Mouse (Mus musculus) thymus, postnatal 36 days (tissue): ENCODE results near the gene Ring1.

Experiments used
- DNase-seq, 2 experiments: peaks; one replicate each; pipeline ENCODE4 v3.0.0; 2022; ENCODE audit warnings: mixed read lengths in 2 of 2

Ring1 gene

DNA sequence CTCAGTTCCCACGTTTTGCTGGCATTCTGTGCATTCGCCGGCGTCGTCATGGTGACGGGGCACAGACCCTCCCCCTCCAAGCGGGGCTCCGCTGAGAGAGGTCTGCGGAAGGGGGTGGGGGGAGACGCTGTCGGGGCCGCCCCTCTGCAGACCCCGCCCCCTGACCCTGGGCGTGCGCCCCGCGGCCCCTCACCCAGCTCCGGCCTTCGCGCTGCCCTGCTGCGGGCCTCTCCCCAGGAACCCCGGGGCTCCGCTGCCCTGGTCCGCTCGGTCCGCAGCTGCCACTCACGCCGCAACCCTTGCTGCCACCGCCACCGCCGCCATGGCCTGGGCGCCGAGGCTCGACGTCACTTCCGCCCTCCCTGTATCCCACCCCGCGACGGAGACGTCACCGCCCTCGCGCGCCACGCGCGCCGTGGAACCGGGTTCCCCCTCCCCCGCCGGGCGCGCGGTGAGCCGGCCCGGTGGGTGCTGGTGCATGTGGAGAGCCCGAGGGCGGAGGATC, at the start of gene Ring1:
Gene Ring1 (minus strand): TSS at position 364 of the 505 bp plus-strand sequence.
- DNase-seq, result peak; percentile 90 to 92

DNA sequence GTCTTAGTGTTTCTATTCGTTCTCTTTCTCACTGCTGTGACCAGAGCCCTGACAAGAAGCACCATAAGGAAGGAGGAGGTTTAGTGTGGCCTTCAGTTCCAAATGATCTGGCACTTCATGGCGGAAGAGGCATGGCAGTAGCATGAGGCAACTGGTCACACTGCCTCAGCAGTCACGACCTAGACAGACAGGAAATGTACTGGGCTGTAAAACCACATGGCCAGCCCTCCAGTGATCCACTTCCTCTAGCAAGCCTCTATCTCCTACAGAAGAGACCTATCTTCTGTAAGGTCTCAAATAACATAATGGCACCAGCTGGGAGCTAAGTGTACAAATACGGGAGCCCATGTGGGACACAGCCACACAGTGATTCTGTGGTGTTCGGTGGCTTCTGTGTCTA, 47.6 kb upstream of the Ring1 start:
- no peak for DNase-seq

DNA sequence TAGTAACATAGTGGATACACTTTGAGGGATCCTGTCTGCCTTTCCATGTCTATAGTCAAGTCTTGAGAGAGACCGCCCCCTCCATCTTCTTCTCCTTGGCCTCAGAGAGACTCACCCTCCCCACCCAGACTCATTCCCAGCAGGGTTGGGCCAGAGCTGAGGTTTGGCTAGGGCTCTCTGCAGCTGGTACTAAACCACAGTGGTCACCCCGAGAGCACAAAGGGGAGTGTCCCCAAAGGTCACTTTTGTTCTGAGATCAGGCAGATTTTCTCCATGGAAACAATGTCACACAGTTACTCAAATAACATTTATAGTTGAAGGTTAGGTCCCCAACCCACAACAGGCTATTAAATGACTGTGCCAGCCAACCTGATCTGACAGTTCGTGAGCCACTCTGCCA, 44.4 kb upstream of the Ring1 start:
- DNase-seq, result no peak

- DNase-seq, result no peak
Observed at GRCm38 (mm10) chr17:34057224-34057623, 32.7 kb upstream of the Ring1 start.

GRCm38 (mm10) chr17:34047404-34048050, 23.0 kb upstream of the Ring1 start:
- DNase-seq, result no peak

- DNase-seq, result no peak
Observed at GRCm38 (mm10) chr17:34045941-34046340, 21.5 kb upstream of the Ring1 start.

GRCm38 (mm10) chr17:34039562-34040450, 15.3 kb upstream of the Ring1 start:
- peak in 1 of 2 experiments; percentile 11 for DNase-seq

GRCm38 (mm10) chr17:34038878-34039561, 14.5 kb upstream of the Ring1 start, which contains the start of gene Col11a2:
Gene Col11a2, plus strand, starts transcription at chr17:34039437.
- DNase-seq, result peak in 1 of 2 experiments; percentile 25

DNA sequence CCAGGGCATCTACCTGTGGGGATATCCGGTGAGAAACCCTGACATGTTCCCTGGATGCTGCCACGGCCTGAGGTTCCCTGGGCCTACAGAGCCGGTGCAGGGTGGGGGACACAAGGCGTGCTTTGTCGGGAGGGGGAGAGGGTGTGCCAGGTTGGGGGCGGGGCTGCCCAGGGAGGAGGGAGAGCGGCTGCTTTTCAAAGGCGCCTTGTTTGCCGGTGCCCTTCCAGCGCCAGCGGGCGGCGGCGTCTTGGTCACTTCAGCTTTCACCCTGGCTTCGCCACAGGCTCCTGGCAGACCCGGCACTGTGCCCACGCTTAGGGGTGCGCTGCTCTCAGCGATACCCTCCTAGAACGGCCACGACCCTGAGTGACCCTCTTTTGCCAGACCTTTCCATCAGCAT, 14.0 kb upstream of the Ring1 start:
- DNase-seq, result peak in 1 of 2 experiments; percentile 27

GRCm38 (mm10) chr17:34037241-34037640, 12.8 kb upstream of the Ring1 start:
- DNase-seq, result peak in 1 of 2 experiments; percentile 14

DNA sequence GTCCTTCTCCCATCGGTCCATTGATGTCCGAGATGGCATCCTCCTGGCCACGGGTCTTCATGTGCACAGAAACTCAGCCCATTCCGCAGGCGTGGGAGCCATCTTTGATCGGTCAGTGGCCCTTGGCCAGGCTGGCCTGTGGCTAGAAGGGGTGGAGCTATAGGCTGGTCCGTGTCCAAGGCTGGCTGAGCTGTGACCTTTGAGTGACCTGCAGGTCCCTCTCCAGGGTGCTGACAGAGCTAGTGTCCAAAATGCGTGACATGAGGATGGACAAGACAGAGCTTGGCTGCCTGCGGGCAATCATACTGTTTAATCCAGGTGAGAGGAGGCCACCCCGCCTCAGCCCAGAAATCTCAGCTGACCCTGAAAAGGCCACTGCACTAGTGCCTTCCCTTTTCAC, 12.2 kb upstream of the Ring1 start:
- DNase-seq, result peak in 1 of 2 experiments; percentile 24

- peak in 1 of 2 experiments; percentile 13 for DNase-seq
Observed at GRCm38 (mm10) chr17:34035517-34035916, 11.0 kb upstream of the Ring1 start.

DNA sequence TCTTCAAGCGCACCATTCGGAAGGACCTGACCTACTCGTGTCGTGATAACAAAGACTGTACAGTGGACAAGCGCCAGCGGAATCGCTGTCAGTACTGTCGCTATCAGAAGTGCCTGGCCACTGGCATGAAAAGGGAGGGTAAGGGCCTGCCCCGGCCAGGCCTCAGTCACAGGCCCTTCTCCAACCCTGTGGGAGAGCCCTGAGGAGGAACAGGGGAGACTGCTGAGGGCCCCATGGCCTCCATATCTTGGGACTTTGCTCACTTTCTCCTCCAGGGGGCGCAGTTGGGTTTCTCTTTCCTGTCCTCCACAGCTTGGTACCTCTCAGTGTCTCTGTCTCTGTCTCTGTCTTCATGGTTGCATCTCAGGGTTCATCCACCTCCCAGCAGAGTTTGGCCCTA, 9.6 kb upstream of the Ring1 start:
- DNase-seq, result peak; percentile 74

DNA sequence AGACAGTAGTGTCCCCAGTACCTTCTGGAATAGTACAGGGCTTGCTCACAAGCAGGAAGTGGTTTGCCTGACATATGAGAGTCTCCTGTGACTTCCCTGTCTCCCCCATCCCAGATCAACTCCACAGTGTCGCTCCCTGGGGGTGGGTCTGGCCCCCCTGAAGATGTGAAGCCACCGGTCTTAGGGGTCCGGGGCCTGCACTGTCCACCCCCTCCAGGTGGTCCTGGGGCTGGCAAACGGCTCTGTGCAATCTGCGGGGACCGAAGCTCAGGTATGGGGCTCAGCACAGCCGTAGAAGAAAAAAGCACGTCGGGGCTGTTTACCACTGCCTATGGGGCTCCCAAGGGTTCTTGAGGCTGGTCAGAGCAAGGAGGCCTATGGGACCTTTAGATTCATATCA, 9.0 kb upstream of the Ring1 start:
- peak in 1 of 2 experiments; percentile 44 for DNase-seq

GRCm38 (mm10) chr17:34032806-34033205, 8.3 kb upstream of the Ring1 start:
- DNase-seq, result peak in 1 of 2 experiments; percentile 64

GRCm38 (mm10) chr17:34032174-34032632, 7.7 kb upstream of the Ring1 start:
- DNase-seq, result peak; percentile 82 to 86

DNA sequence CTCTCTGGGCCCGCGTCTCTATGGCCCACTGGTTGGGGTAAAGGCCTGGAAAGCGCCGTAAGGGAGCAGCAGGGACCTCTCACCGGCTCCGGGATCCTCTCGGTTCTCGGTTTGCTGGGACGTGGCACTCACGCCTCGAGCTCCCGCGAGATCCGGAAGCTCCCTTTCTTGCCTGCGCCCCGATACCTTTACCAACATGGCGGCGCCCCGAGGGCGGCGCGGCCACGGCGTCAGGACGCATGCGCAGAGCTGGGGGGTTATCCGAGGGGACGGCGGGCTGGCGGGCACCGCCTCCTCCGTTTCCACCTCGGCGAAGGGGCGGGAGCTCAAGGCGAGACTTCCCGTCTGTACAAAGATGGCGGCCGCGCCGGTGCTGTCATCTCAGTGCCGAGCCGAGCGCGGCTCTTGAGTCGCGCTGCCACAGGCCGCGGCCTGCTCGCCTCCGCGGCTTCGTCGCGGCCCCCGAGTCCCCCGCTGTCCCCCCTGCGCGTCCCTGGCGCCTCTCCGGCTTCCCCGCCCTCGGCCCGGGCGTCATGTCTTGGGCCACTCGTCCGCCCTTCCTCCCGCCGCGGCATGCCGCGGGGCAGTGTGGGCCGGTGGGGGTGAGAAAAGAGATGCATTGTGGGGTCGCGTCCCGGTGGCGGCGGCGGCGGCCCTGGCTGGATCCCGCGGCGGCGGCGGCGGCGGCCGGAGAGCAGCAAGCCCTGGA, 7.1 kb upstream of the Ring1 start, which contains the start of the genes Slc39a7 and Rxrb:
Gene Slc39a7 (minus strand): TSS at position 218 of the 709 bp plus-strand sequence.
Gene Rxrb (plus strand): TSS at position 348 of the 709 bp plus-strand sequence.
- DNase-seq, result peak; percentile 99

DNA sequence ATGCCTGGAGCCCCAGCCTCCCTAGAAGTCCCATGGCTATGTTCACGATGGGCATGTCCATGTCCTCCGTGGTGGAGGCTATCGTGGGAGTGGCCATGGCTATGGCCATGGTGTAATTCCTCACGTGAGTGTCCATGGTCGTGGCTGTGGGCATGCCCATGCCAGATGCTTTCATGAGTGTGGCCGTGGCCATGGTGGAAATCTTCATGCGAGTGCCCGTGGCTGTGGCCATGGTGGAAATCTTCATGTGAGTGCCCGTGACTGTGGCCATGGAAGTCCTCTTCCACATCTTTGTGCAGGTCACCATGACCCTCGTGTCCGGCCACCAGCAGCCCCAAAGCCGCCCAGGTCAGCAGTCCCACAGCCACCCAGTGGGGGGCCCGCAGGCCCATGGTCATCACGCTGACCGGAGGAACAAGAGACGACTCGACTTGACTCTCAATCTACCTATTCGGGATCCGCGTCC, 6.4 kb upstream of the Ring1 start:
- DNase-seq, result peak; percentile 16 to 66

DNA sequence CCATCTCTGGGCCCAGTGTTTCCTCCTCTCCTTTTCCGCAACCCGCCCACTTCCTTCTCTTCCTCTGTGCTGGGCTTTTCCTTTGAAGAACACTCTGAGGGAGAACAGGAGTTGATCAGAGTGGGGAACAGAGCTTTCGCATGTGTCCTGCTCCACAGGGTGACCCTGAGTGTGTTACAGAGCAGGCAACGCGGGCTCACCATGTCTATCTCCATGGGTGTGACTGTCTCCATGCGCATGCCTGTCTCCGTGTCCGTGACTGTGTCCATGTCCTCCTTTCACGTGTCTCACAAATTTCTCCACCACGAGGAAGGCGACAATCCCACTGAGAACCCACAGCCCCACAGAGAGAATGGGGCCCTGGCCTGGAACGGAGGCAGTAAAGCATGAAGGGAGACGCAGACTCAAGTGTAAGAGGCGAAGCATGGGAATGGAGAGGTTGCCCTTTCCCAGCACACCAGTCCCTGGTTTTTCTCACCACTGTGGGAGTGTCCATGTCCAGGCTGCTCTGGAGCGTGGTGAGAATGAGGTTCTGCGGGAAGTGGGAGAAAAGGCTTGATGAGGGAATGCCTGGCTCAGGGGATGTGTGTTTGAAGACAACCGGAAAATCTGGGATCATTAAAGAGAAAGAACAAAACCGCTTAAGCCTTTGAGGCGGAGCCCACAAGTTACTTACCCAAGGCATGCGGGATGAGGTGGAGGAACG, 5.6 kb upstream of the Ring1 start:
- peak in 1 of 2 experiments; percentile 4 for DNase-seq

DNA sequence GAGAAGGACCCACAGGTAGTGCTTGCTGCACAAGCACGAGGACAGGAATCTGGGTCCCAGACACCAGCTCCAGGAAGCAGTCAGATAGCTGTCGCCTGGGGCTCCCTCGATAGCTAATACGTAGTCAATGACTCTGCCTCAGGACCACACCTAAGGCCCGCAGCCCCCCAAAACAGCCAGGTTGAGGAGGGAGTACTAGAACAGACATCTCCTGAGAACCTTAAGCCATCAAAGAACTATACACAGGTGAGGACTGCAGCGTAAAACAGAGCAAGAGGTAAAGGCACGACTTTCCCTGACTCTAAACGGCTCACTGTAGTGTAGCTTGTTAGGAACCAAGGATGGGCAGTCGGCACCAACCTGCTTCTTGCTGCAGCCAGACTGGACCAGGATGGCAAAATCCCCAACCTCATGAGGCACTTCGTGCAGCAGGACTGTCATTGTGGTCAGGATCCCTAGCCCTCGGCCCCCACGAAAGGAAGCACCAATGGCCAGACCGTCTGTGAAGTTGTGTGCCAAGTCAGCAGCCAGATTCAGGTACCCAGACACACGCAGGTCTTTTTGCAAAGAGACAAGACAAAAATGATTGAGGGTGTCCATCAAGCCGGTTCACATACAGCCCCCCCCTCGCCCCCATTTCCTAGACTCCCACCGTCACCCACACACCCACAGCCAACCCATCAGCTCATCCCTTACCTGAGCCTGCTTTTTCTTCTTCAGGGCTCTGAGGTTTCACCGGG, 4.8 kb upstream of the Ring1 start:
- DNase-seq, result no peak
